Mouse (Mus musculus) bone marrow, adult 2 months (tissue): Measurements from ENCODE around the gene Olfr1219. TPM values are rescaled to one million over a fixed set of nuclear protein-coding genes. Genes with fewer than 3 reads are reported as not detected.

Source experiments
- H3K27ac ChIP-seq: fragments of 200-500 bp; 2 replicates; pipeline ENCODE4 v1.5.1; 2012; ENCODE audit warnings: low read depth, mild to moderate bottlenecking, control low read depth, inconsistent platforms, low read length; ENCODE audit not compliant: control insufficient read depth, poor library complexity, insufficient read depth
- H3K4me1 ChIP-seq: fragments of 200-500 bp; 2 replicates; pipeline ENCODE4 v1.6.1; 2011; ENCODE audit warnings: low read length; ENCODE audit not compliant: control insufficient read depth, insufficient read depth
- H3K4me3 ChIP-seq: fragments of 200-500 bp; replicated peaks from 2 replicates; pipeline ENCODE3; 2011; ENCODE audit warnings: mild to moderate bottlenecking, low read depth, low read length, control low read depth; ENCODE audit not compliant: control insufficient read depth
- CTCF ChIP-seq: fragments of 200-500 bp; IDR thresholded peaks from 2 replicates; pipeline ENCODE4 v1.5.1; 2011; ENCODE audit warnings: low read length, control low read depth; ENCODE audit not compliant: control insufficient read depth, insufficient read depth
- POLR2A ChIP-seq: fragments of 200-500 bp; IDR thresholded peaks from 2 replicates; pipeline ENCODE4 v1.6.1; 2011; ENCODE audit warnings: low read depth, mild to moderate bottlenecking, control low read depth, low read length, borderline replicate concordance; ENCODE audit not compliant: control insufficient read depth
- WGBS: fragments of 180-500 bp; shearing (Covaris S2); methylation state at CpG from one replicate; pipeline ENCODE4 v1.1.7; 2018; 5-methylcytosine and 5-hydroxymethylcytosine counted together
- polyA plus RNA-seq: library from polyadenylated mRNA; stranded (reverse); fragments of >200 nt; gene quantifications from 2 replicates; pipeline ENCODE4 v1.2.4, GENCODE M21; 2011; ENCODE audit warnings: low replicate concordance; ENCODE audit not compliant: missing spikeins, insufficient read depth, insufficient read length

The Olfr1219 gene
- 0.27 TPM in 1 of 2 replicates, not detected in the other for polyA plus RNA-seq

- H3K4me3 ChIP-seq = no peak within 1 kb of the TSS
- H3K4me1 ChIP-seq = no peaks in the 10 kb centered on the region
- no peak within 1 kb of the TSS for H3K27ac ChIP-seq
- TF ChIP-seq CTCF (no peak), POLR2A (no peak)
- 34% methylated on average over 1 of the region's 1 CpGs for WGBS
Measured at GRCm38 (mm10) chr2:89083413-89083812, at the start of gene Olfr1219. Olfr1219 (minus strand) TSS chr2:89083513.

DNA sequence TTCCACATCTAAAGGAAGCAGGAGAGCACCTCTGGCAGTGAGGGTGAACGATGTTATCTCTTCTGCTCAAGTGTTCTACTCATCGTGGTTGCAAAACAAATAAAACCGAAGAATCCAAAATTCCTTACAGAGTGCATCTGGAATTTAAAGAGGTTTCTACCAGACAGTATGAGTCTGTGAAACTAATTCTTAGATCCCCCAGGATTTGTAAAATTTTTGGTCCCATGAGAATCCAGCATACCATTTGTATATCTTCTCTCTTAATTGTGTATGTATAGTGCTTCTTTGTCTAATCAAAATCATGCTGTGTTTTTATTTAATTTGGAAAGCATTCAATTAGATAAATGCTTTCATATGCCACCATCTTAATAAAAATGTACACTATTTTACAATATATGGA is 49.6 kb upstream of the Olfr1219 start, which contains the start of gene Olfr1222:
Gene Olfr1222 (minus strand): TSS at position 101 of the 400 bp plus-strand sequence.
- Histone ChIP-seq H3K4me3 (no peak within 1 kb of the TSS), H3K4me1 (no peaks in the 10 kb centered on the region), H3K27ac (no peak within 1 kb of the TSS)
- no peak for TF ChIP-seq CTCF
- no peak for TF ChIP-seq POLR2A
- 62% methylated on average over 3 of the region's 3 CpGs for WGBS

- WGBS = 10% methylated on average over 2 of the region's 2 CpGs
- Histone ChIP-seq H3K4me1 (no peaks in the 10 kb centered on the region), H3K4me3 (no peak within 1 kb of the TSS), H3K27ac (no peak within 1 kb of the TSS)
- TF ChIP-seq POLR2A = no peak
- no peak for TF ChIP-seq CTCF
Measured at GRCm38 (mm10) chr2:89117183-89117582, 33.9 kb upstream of the Olfr1219 start, which contains the start of gene Olfr1221. Olfr1221 (minus strand) TSS chr2:89117283.

- H3K4me1 ChIP-seq = no peaks in the 10 kb centered on the region
- no peak within 1 kb of the TSS for H3K4me3 ChIP-seq
- 61% methylated on average over 3 of the region's 3 CpGs for WGBS
- H3K27ac ChIP-seq = no peak within 1 kb of the TSS
- TF ChIP-seq CTCF = no peak
- no peak for TF ChIP-seq POLR2A
Measured at GRCm38 (mm10) chr2:89106735-89107134, 23.4 kb upstream of the Olfr1219 start, which contains the start of gene Olfr1220. Olfr1220 (minus strand) TSS chr2:89106835.

DNA sequence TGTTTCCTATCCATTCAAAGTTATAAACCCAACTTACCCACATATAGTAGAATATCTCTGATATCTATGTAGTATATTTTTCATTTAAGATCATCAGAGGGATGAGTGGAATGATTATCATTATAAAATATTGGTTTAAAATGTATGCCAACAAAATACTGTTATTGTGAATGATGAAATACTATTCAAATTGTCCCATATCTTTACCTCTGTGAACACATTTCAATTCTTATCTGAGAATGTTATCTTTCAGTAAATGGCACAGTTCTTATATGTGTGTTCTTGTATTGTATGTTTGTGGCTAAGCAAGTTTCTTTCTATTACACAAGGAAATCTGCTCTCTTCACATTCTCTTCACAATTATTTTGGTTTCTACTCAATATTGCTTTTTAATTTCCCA is 22.3 kb upstream of the Olfr1219 start:
- Histone ChIP-seq H3K4me3 (no peak overlapping the region), H3K27ac (no peak overlapping the region), H3K4me1 (no peaks in the 10 kb centered on the region)
- TF ChIP-seq CTCF (no peak), POLR2A (no peak)

DNA sequence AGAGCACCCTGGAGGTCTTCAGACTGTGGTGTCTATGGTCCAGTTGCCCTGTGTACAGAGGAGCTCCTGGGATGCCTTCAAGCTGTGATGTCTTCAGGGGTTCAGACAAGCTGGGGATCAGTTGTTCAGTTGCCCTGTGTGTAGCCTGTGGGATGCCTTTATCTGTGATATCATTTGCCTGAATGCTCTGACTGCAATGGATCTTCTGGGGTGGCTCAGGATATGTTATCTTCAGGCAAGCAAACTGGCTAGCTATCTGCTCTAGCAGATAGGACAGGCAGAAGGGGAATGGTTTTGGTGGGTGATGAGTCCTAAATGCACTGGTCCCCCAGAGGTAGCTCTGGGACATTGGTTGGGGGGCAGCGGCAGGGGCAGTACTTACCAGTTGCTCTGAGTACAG is 10.5 kb upstream of the Olfr1219 start:
- Histone ChIP-seq H3K27ac (no peak overlapping the region), H3K4me1 (no peaks in the 10 kb centered on the region), H3K4me3 (no peak overlapping the region)
- TF ChIP-seq CTCF = no peak
- TF ChIP-seq POLR2A = no peak
- 95% methylated on average over 1 of the region's 1 CpGs for WGBS

GRCm38 (mm10) chr2:89081487-89081886 is 1.8 kb downstream of the Olfr1219 start:
- no peak overlapping the region for H3K27ac ChIP-seq
- H3K4me1 ChIP-seq = no peaks in the 10 kb centered on the region
- no peak overlapping the region for H3K4me3 ChIP-seq
- TF ChIP-seq CTCF (no peak), POLR2A (no peak)

DNA sequence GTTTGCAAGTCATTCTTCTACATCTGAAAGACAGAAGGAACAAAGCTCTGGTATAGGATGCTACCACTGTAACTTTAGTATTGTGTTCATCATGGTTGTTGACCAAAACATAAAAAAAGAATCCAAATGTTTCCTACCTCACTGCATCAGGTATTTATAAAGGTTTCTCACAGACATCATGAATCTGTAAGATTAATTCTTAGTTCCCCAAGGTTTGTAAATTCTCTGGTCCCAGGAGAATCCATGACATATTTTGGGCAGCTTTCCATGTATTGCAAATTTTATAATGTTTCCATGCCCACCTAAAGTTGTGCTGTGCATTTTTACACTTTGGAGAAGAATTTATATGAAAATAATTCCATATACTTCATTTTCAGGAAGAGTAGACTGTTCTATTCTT is 22.2 kb downstream of the Olfr1219 start, which contains the start of gene Olfr1218:
Gene Olfr1218 (minus strand): TSS at position 101 of the 400 bp plus-strand sequence.
- Histone ChIP-seq H3K4me3 (no peak within 1 kb of the TSS), H3K4me1 (no peaks in the 10 kb centered on the region), H3K27ac (no peak within 1 kb of the TSS)
- TF ChIP-seq CTCF (no peak), POLR2A (no peak)

DNA sequence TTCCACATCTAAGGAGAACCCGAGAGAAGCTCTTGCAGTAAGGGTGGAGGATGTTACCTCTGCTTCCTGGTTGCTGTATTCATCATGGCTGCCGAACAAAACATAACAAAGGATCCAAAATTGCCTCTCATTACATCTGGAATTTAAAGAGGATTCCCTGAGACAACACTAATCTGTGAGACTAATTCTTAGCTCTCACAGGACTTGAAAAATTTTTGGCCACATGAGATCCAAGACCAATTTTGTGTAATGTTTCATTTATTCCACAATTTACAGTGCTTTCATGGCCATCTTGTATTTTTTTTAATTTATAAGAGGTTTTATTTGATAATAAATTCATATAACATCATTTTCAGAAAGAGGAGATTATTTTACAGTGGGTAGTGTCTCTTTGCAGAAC is 51.3 kb downstream of the Olfr1219 start, which contains the start of gene Olfr1217:
Gene Olfr1217 (minus strand): TSS at position 101 of the 400 bp plus-strand sequence.
- H3K4me1 ChIP-seq = no peaks in the 10 kb centered on the region
- no peak within 1 kb of the TSS for H3K4me3 ChIP-seq
- 36% methylated on average over 2 of the region's 2 CpGs for WGBS
- H3K27ac ChIP-seq = no peak within 1 kb of the TSS
- TF ChIP-seq CTCF (no peak), POLR2A (no peak)

Other genes with a start within 250 kb of the Olfr1219 start
- gene Olfr1204, start 234.2 kb downstream of the Olfr1219 start, polyA plus RNA-seq = not detected in 2 replicates
- gene Olfr1206, start 220.3 kb downstream of the Olfr1219 start, polyA plus RNA-seq = not detected in 2 replicates
- gene Olfr1208, start 181.2 kb downstream of the Olfr1219 start, polyA plus RNA-seq = not detected in 2 replicates
- gene Olfr1209, start 168.4 kb downstream of the Olfr1219 start, polyA plus RNA-seq = not detected in 2 replicates
- gene Olfr1211, start 145.4 kb downstream of the Olfr1219 start, polyA plus RNA-seq = not detected in 2 replicates
- gene Olfr1212, start 129.5 kb downstream of the Olfr1219 start, polyA plus RNA-seq = not detected in 2 replicates
- not detected in 2 replicates for gene Gm13762, start 103.2 kb downstream of the Olfr1219 start, polyA plus RNA-seq
- not detected in 2 replicates for gene Olfr1214, start 90.9 kb downstream of the Olfr1219 start, polyA plus RNA-seq
- not detected in 2 replicates for gene Olfr1215, start 76.5 kb downstream of the Olfr1219 start, polyA plus RNA-seq
- not detected in 2 replicates for gene Olfr1216, start 65.2 kb downstream of the Olfr1219 start, polyA plus RNA-seq
- gene Olfr1217, start 51.4 kb downstream of the Olfr1219 start, polyA plus RNA-seq = not detected in 2 replicates
- gene Olfr1218, start 22.3 kb downstream of the Olfr1219 start, polyA plus RNA-seq = not detected in 2 replicates
- gene Olfr1220, start 23.3 kb upstream of the Olfr1219 start, polyA plus RNA-seq = not detected in 2 replicates
- gene Olfr1221, start 33.8 kb upstream of the Olfr1219 start, polyA plus RNA-seq = not detected in 2 replicates
- not detected in 2 replicates for gene Olfr1222, start 49.5 kb upstream of the Olfr1219 start, polyA plus RNA-seq
- not detected in 2 replicates for gene Olfr1223, start 68.0 kb upstream of the Olfr1219 start, polyA plus RNA-seq
- not detected in 2 replicates for gene Olfr1224-ps1, start 80.6 kb upstream of the Olfr1219 start, polyA plus RNA-seq
- gene Olfr1225, start 91.2 kb upstream of the Olfr1219 start, polyA plus RNA-seq = not detected in 2 replicates
- gene Olfr1226, start 116.5 kb upstream of the Olfr1219 start, polyA plus RNA-seq = not detected in 2 replicates
- not detected in 2 replicates for gene Olfr1228, start 170.5 kb upstream of the Olfr1219 start, polyA plus RNA-seq
- gene Olfr1229, start 204.5 kb upstream of the Olfr1219 start, polyA plus RNA-seq = not detected in 2 replicates
- not detected in 2 replicates for gene Olfr1230, start 213.8 kb upstream of the Olfr1219 start, polyA plus RNA-seq
- gene Olfr1231, start 223.6 kb upstream of the Olfr1219 start, polyA plus RNA-seq = 0.25 TPM in 1 of 2 replicates, not detected in the other
- not detected in 2 replicates for gene Olfr1232, start 246.2 kb upstream of the Olfr1219 start, polyA plus RNA-seq